Mouse (Mus musculus): ENCODE data around the gene Nos2. TPM values are rescaled to one million over a fixed set of nuclear protein-coding genes. Genes with fewer than 3 reads are reported as not detected.

Gene Nos2
- polyA plus RNA-seq, 1 experiment from 2014 or later: 1.1 TPM

GRCm38 (mm10) chr11:78922678-78923407 lies 2.3 kb downstream of the Nos2 start:
- no peak overlapping the region for H3K4me3 ChIP-seq
- no peak for ATAC-seq (ENCODE audit: insufficient number of reproducible peaks, insufficient read depth, low FRiP score, low TSS enrichment)
- H3K9ac ChIP-seq: no peak overlapping the region
- H3K9me3 ChIP-seq: no peaks in the 10 kb centered on the region
- no peak overlapping the region for H3K4me2 ChIP-seq (replicated peaks)
- peaks cover 6% of the 10 kb centered on the region for H3K4me1 ChIP-seq
- no peaks in the 10 kb centered on the region for H3K36me3 ChIP-seq
- 36% methylated on average over 8 of the region's 8 CpGs for WGBS
- no peak overlapping the region for H3K27ac ChIP-seq
- H3K27me3 ChIP-seq: peaks cover 42% of the 10 kb centered on the region

GRCm38 (mm10) chr11:78924111-78924510 lies 3.5 kb downstream of the Nos2 start:
- ATAC-seq (ENCODE audit: insufficient number of reproducible peaks, insufficient read depth, low FRiP score, low TSS enrichment): no peak
- Histone ChIP-seq H3K27me3 (peaks cover 42% of the 10 kb centered on the region), H3K4me3 (no peak overlapping the region), H3K4me2 (replicated peaks) (no peak overlapping the region), H3K4me1 (peaks cover 6% of the 10 kb centered on the region), H3K36me3 (no peaks in the 10 kb centered on the region), H3K9me3 (no peaks in the 10 kb centered on the region), H3K9ac (no peak overlapping the region), H3K27ac (no peak overlapping the region)
- 2% methylated on average over 9 of the region's 9 CpGs for WGBS

GRCm38 (mm10) chr11:78924916-78925315 lies 4.3 kb downstream of the Nos2 start:
- Histone ChIP-seq H3K4me2 (replicated peaks) (peak overlapping the region; percentile 62), H3K9ac (peak overlapping the region; percentile 38; the same call in 1 of the 2 replicates), H3K27ac (no peak overlapping the region), H3K36me3 (no peaks in the 10 kb centered on the region), H3K4me1 (peaks cover 6% of the 10 kb centered on the region), H3K4me3 (peak overlapping the region; percentile 41), H3K27me3 (peaks cover 42% of the 10 kb centered on the region), H3K9me3 (no peaks in the 10 kb centered on the region)
- under 1% methylated on average over 37 of the region's 37 CpGs for WGBS
- no peak for ATAC-seq (ENCODE audit: insufficient number of reproducible peaks, insufficient read depth, low FRiP score, low TSS enrichment)

GRCm38 (mm10) chr11:78929345-78929744 lies 8.8 kb downstream of the Nos2 start:
- H3K4me1 ChIP-seq: no peaks in the 10 kb centered on the region; the same call in 1 of the 2 replicates
- 86% methylated on average over 5 of the region's 5 CpGs for WGBS
- no peaks in the 10 kb centered on the region for H3K36me3 ChIP-seq
- H3K27ac ChIP-seq: no peak overlapping the region
- no peak overlapping the region for H3K9ac ChIP-seq
- no peak overlapping the region for H3K4me2 ChIP-seq (replicated peaks)
- peaks cover 28% of the 10 kb centered on the region for H3K27me3 ChIP-seq
- no peak overlapping the region for H3K4me3 ChIP-seq
- ATAC-seq (ENCODE audit: insufficient number of reproducible peaks, insufficient read depth, low FRiP score, low TSS enrichment): no peak
- no peaks in the 10 kb centered on the region for H3K9me3 ChIP-seq

GRCm38 (mm10) chr11:78934307-78934706 lies 13.7 kb downstream of the Nos2 start:
- 82% methylated on average over 7 of the region's 7 CpGs for WGBS
- no peaks in the 10 kb centered on the region for H3K9me3 ChIP-seq
- no peaks in the 10 kb centered on the region for H3K4me1 ChIP-seq
- no peak for ATAC-seq (ENCODE audit: insufficient number of reproducible peaks, insufficient read depth, low FRiP score, low TSS enrichment)
- H3K27me3 ChIP-seq: no peaks in the 10 kb centered on the region
- 0 out of 2 replicates have a peak overlapping the region, but pooled peaks have one; percentile 23 for H3K27ac ChIP-seq
- no peaks in the 10 kb centered on the region for H3K36me3 ChIP-seq
- H3K9ac ChIP-seq: no peak overlapping the region
- H3K4me3 ChIP-seq: no peak overlapping the region
- no peak overlapping the region for H3K4me2 ChIP-seq (replicated peaks)

- Histone ChIP-seq H3K9me3 (no peaks in the 10 kb centered on the region), H3K4me3 (no peak overlapping the region), H3K27ac (0 out of 2 replicates have a peak overlapping the region, but pooled peaks have one; percentile 23), H3K27me3 (no peaks in the 10 kb centered on the region), H3K4me2 (replicated peaks) (no peak overlapping the region), H3K9ac (no peak overlapping the region), H3K36me3 (no peaks in the 10 kb centered on the region), H3K4me1 (no peaks in the 10 kb centered on the region)
- 70% methylated on average over 4 of the region's 4 CpGs for WGBS
- no peak for ATAC-seq (ENCODE audit: insufficient number of reproducible peaks, insufficient read depth, low FRiP score, low TSS enrichment)
Measured at GRCm38 (mm10) chr11:78934727-78935126, 14.1 kb downstream of the Nos2 start.

GRCm38 (mm10) chr11:78935178-78935577 lies 14.6 kb downstream of the Nos2 start:
- H3K27me3 ChIP-seq: no peaks in the 10 kb centered on the region
- no peaks in the 10 kb centered on the region for H3K9me3 ChIP-seq
- WGBS: 80% methylated on average over 6 of the region's 6 CpGs
- no peak overlapping the region for H3K9ac ChIP-seq
- no peak overlapping the region for H3K27ac ChIP-seq
- ATAC-seq (ENCODE audit: insufficient number of reproducible peaks, insufficient read depth, low FRiP score, low TSS enrichment): no peak
- H3K4me3 ChIP-seq: no peak overlapping the region
- no peak overlapping the region for H3K4me2 ChIP-seq (replicated peaks)
- no peaks in the 10 kb centered on the region for H3K4me1 ChIP-seq
- no peaks in the 10 kb centered on the region for H3K36me3 ChIP-seq

- WGBS: 91% methylated on average over 1 of the region's 1 CpGs
- ATAC-seq (ENCODE audit: insufficient number of reproducible peaks, insufficient read depth, low FRiP score, low TSS enrichment): no peak
- H3K27me3 ChIP-seq: no peaks in the 10 kb centered on the region
Measured at GRCm38 (mm10) chr11:78943083-78943482, 22.5 kb downstream of the Nos2 start.

GRCm38 (mm10) chr11:78950365-78950764 lies 29.8 kb downstream of the Nos2 start:
- Histone ChIP-seq H3K27me3 (0 out of 2 replicates have a peak, but pooled peaks cover 8% of the 10 kb centered on the region), H3K4me2 (replicated peaks) (no peak overlapping the region), H3K9me3 (no peaks in the 10 kb centered on the region), H3K9ac (no peak overlapping the region), H3K36me3 (no peaks in the 10 kb centered on the region), H3K4me3 (no peak overlapping the region), H3K27ac (no peak overlapping the region), H3K4me1 (no peaks in the 10 kb centered on the region)
- no peak for ATAC-seq (ENCODE audit: insufficient number of reproducible peaks, insufficient read depth, low FRiP score, low TSS enrichment)
- WGBS: 80% methylated on average over 8 of the region's 8 CpGs

More at GRCm38 (mm10) chr11:78943083-78943482, 22.5 kb downstream of the Nos2 start:
- no peaks in the 10 kb centered on the region for H3K36me3 ChIP-seq
- H3K27ac ChIP-seq: no peak overlapping the region
- no peaks in the 10 kb centered on the region for H3K4me1 ChIP-seq
- no peak overlapping the region for H3K4me2 ChIP-seq (replicated peaks)
- no peak overlapping the region for H3K4me3 ChIP-seq
- H3K9me3 ChIP-seq: no peaks in the 10 kb centered on the region
- no peak overlapping the region for H3K9ac ChIP-seq

GRCm38 (mm10) chr11:78952467-78952866 lies 31.9 kb downstream of the Nos2 start:
- H3K27me3 ChIP-seq: 0 out of 2 replicates have a peak, but pooled peaks cover 15% of the 10 kb centered on the region
- 7% methylated on average over 17 of the region's 17 CpGs for WGBS
- no peak overlapping the region for H3K27ac ChIP-seq
- no peaks in the 10 kb centered on the region for H3K4me1 ChIP-seq
- no peaks in the 10 kb centered on the region for H3K9me3 ChIP-seq
- no peak overlapping the region for H3K4me3 ChIP-seq
- no peak overlapping the region for H3K9ac ChIP-seq
- no peaks in the 10 kb centered on the region for H3K36me3 ChIP-seq
- peak overlapping the region; percentile 28; the same call in 1 of the 2 replicates for H3K4me2 ChIP-seq (replicated peaks)
- no peak for ATAC-seq (ENCODE audit: insufficient number of reproducible peaks, insufficient read depth, low FRiP score, low TSS enrichment)

- Histone ChIP-seq H3K4me2 (replicated peaks) (no peak overlapping the region), H3K36me3 (no peaks in the 10 kb centered on the region), H3K9ac (no peak overlapping the region), H3K4me1 (no peaks in the 10 kb centered on the region), H3K4me3 (no peak overlapping the region), H3K27me3 (0 out of 2 replicates have a peak, but pooled peaks cover 15% of the 10 kb centered on the region), H3K27ac (no peak overlapping the region), H3K9me3 (no peaks in the 10 kb centered on the region)
- 10% methylated on average over 7 of the region's 7 CpGs for WGBS
- ATAC-seq (ENCODE audit: insufficient number of reproducible peaks, insufficient read depth, low FRiP score, low TSS enrichment): no peak
Measured at GRCm38 (mm10) chr11:78956260-78956659, 35.7 kb downstream of the Nos2 start.

GRCm38 (mm10) chr11:78959367-78959766 lies 38.8 kb downstream of the Nos2 start:
- no peak overlapping the region for H3K9ac ChIP-seq

More at GRCm38 (mm10) chr11:78959367-78959766, 38.8 kb downstream of the Nos2 start:
- Histone ChIP-seq H3K36me3 (no peaks in the 10 kb centered on the region), H3K4me3 (no peak overlapping the region), H3K27ac (no peak overlapping the region), H3K4me2 (replicated peaks) (no peak overlapping the region), H3K27me3 (0 out of 2 replicates have a peak, but pooled peaks cover 7% of the 10 kb centered on the region), H3K4me1 (no peaks in the 10 kb centered on the region), H3K9me3 (no peaks in the 10 kb centered on the region)
- no peak for ATAC-seq (ENCODE audit: insufficient number of reproducible peaks, insufficient read depth, low FRiP score, low TSS enrichment)
- WGBS: 70% methylated on average over 8 of the region's 8 CpGs

All from embryonic facial prominence, embryonic 12.5 days (tissue).